Mouse (Mus musculus): ENCODE data around the gene Mindy4.

DNA sequence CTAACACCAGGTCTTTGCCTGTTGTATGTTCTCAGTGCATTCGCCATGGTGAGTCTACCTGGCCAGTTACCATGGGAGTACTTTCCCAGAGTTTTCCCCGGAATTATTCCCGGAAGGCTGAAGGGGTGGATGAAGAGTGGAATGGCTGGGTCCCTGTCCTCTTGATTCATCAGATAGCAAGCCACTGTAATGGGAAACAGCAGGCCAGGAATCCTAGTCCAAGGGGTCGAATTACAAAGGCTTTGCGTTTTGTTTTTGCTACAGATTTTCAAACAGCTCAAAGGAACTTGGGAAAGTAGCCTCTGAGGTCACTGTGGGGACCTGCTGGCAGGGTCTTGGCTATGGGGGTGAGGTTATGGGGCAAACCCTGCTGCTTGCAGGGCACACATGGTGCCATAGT, 108.8 kb downstream of the Mindy4 start:
- TF ChIP-seq EP300 (IDR thresholded peaks at IDR 0.05; ENCODE audit: low read depth in 1 of 2, low read length in 2 of 2) (no peak), SIN3A (IDR thresholded peaks at IDR 0.05; ENCODE audit: low read length) (no peak), USF2 (IDR thresholded peaks at IDR 0.05; ENCODE audit: borderline replicate concordance in 1 of 2, insufficient read depth in 1 of 2, low read depth in 1 of 2, low read length in 2 of 2) (no peak), CTCF (IDR thresholded peaks at IDR 0.05 in 2 of 3, conservative IDR thresholded peaks at IDR 0.05 in 1 of 3; ENCODE audit: control insufficient read depth in 1 of 3, insufficient read depth in 1 of 3, low read depth in 2 of 3, low read length in 3 of 3, poor library complexity in 1 of 3, severe bottlenecking in 1 of 3) (no peak), MAZ (IDR thresholded peaks at IDR 0.05; ENCODE audit: low read depth, low read length) (no peak)

Data from MEL (cell line).